Mouse (Mus musculus) G1E (cell line): ENCODE measurements around the gene Ccdc148.

Experiments used
- CTCF ChIP-seq: IDR thresholded peaks from 2 replicates; pipeline ENCODE4 v1.5.1; 2012; ENCODE audit warnings: low read depth, low read length, inconsistent platforms, mixed read lengths
- GATA1 ChIP-seq: IDR thresholded peaks from 2 replicates; pipeline ENCODE4 v1.6.1; 2012; ENCODE audit warnings: borderline replicate concordance, low read length, inconsistent platforms, mixed read lengths
- GATA2 ChIP-seq: IDR thresholded peaks from 2 replicates; pipeline ENCODE4 v1.6.1; 2012; ENCODE audit warnings: low read depth, low read length, inconsistent platforms, borderline replicate concordance
- POLR2AphosphoS5 ChIP-seq: IDR thresholded peaks from 2 replicates; pipeline ENCODE4 v1.6.1; 2012; ENCODE audit warnings: low read depth, low read length, inconsistent platforms; ENCODE audit not compliant: insufficient replicate concordance
- TAL1 ChIP-seq: conservative IDR thresholded peaks from 2 replicates; pipeline ENCODE4 v1.6.1; 2012; ENCODE audit warnings: low read depth, low read length, inconsistent platforms, mixed read lengths

- TF ChIP-seq CTCF, result no peak
- TF ChIP-seq TAL1, result no peak
- no peak for TF ChIP-seq GATA1
- TF ChIP-seq GATA2, result no peak
- no peak for TF ChIP-seq POLR2AphosphoS5
Observed at GRCm38 (mm10) chr2:58997151-58997550, 163.3 kb downstream of the Ccdc148 start.
